Mouse (Mus musculus) midbrain, postnatal 0 days (tissue): ENCODE data around the gene Hus1. TPM values are rescaled to one million over a fixed set of nuclear protein-coding genes. Genes with fewer than 3 reads are reported as not detected.

Experiments
- ATAC-seq: fragments of 200-750 bp; cut with Nextera tagmentation; 2 replicates; pipeline ENCODE4 v1.8.0; 2017; ENCODE audit warnings: moderate number of reproducible peaks, mild to moderate bottlenecking, moderate TSS enrichment, moderate library complexity; ENCODE audit not compliant: low FRiP score
- DNase-seq: peaks from one replicate; pipeline ENCODE4 v3.0.0-alpha.2; 2015; ENCODE audit warnings: low spot score
- H3K27ac ChIP-seq: fragments of 300-500 bp; sonication (generic); 2 replicates; pipeline ENCODE4 v1.5.1; 2014; ENCODE audit warnings: low read depth, mild to moderate bottlenecking, low read length, mixed read lengths
- H3K27me3 ChIP-seq: fragments of 300-500 bp; sonication (generic); 2 replicates; pipeline ENCODE4 v1.6.1; 2014; ENCODE audit warnings: low read length, control low read depth, mixed read lengths; ENCODE audit not compliant: insufficient read depth
- H3K36me3 ChIP-seq: fragments of 300-500 bp; sonication (generic); 2 replicates; pipeline ENCODE4 v1.6.1; 2014; ENCODE audit warnings: low read length, control low read depth, mixed read lengths; ENCODE audit not compliant: insufficient read depth
- H3K4me1 ChIP-seq: fragments of 300-500 bp; sonication (generic); 2 replicates; pipeline ENCODE4 v1.6.1; 2014; ENCODE audit warnings: mild to moderate bottlenecking, control low read depth, antibody characterized with exemption, low read length, mixed read lengths; ENCODE audit not compliant: insufficient read depth
- H3K4me2 ChIP-seq: fragments of 300-500 bp; sonication (generic); 2 replicates; pipeline ENCODE4 v1.6.1; 2014; ENCODE audit warnings: low read depth, mild to moderate bottlenecking, low read length, mixed read lengths; ENCODE audit not compliant: poor library complexity, severe bottlenecking
- H3K4me3 ChIP-seq: fragments of 300-500 bp; sonication (generic); 2 replicates; pipeline ENCODE4 v1.5.1; 2014; ENCODE audit warnings: low read depth, mild to moderate bottlenecking, low read length, moderate library complexity
- H3K9ac ChIP-seq: fragments of 300-500 bp; sonication (generic); replicated peaks from 2 replicates; pipeline ENCODE4 v1.6.1; 2014; ENCODE audit warnings: mild to moderate bottlenecking, low read length, moderate library complexity, mixed read lengths; ENCODE audit not compliant: poor library complexity, severe bottlenecking
- H3K9me3 ChIP-seq: fragments of 300-500 bp; sonication (generic); 2 replicates; pipeline ENCODE4 v1.6.1; 2016; ENCODE audit warnings: low read length, control low read depth
- CTCF ChIP-seq: IDR thresholded peaks from 2 replicates; pipeline ENCODE4 v1.5.1; 2016; ENCODE audit warnings: antibody characterized with exemption, mild to moderate bottlenecking
- WGBS: fragments of 180-500 bp; shearing (Covaris S2); extraction: QIAGEN DNeasy Blood & Tissue Kit; methylation state at CpG from one replicate; pipeline ENCODE4 v1.1.7; 2014; 5-methylcytosine and 5-hydroxymethylcytosine counted together
- polyA plus RNA-seq: library from polyadenylated mRNA; unstranded; fragments of >200 nt; fragmentation: Nextera tagmentation; extraction: Ambion mirVana; gene quantifications from 2 replicates; pipeline ENCODE4 v1.2.1, GENCODE M21; 2015
- total RNA-seq: library from RNA; depleted of rRNA; stranded (reverse); fragments of >200 nt; gene quantifications from 2 replicates; pipeline ENCODE4 v1.2.3, GENCODE M21; 2014

Hus1 gene
- total and polyA plus RNA-seq, 2 experiments from 2014 or later, result 8.7 to 17.0 TPM

DNA sequence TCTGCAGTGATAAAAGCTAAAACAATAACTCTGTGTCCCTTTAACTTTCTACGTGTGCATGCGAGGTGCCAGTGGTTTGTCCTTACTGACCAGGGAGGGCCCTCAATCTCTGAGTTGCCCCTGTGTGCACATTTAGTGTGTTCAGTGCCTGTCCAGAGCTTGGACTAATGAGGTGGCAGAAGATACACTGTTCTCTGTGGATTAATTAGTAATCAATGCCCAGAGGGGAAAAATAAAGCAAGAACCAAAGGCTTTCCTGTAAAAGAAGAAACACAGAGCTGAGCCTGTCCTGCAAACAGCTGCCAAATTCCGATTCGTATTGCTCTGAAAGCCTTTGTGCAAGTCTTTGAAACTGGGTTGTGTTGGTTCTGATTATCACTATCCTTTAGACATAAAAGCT lies 39.2 kb upstream of the Hus1 start:
- H3K36me3 ChIP-seq, result no peaks in the 10 kb centered on the region
- ATAC-seq (no peak), DNase-seq (no peak)
- no peaks in the 10 kb centered on the region for H3K9me3 ChIP-seq
- no peak overlapping the region for H3K27ac ChIP-seq
- 81% methylated on average over 4 of the region's 4 CpGs for WGBS
- peaks cover 3% of the 10 kb centered on the region; the same call in 1 of the 2 replicates for H3K4me1 ChIP-seq
- no peak overlapping the region for H3K4me2 ChIP-seq
- no peak overlapping the region for H3K4me3 ChIP-seq
- no peak for TF ChIP-seq CTCF
- peaks cover 9% of the 10 kb centered on the region; the same call in 1 of the 2 replicates for H3K27me3 ChIP-seq
- H3K9ac ChIP-seq, result no peak overlapping the region

DNA sequence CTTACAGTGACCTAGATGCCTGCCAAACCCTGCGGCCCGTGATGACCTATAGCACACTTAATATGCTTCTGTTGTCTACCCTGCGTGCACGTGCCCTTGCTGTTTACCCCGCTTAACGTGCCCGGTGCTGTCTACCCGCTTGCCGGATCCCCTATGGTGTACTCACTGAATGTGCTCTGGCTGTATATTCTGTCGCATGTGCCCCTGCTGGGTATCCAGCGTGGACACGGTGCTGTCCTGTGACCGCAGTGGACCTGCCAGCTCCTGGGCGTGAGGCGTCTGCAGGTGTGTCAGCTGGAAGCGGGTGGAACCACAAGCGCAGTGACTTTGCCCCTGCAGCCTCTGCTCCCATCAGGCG lies 37.7 kb upstream of the Hus1 start, which contains the start of gene Sun3:
Gene Sun3, minus strand, starts transcription at position 289 of the 358 bp plus-strand sequence.
- WGBS, result under 1% methylated on average over 18 of the region's 18 CpGs
- DNase-seq, result no peak
- peak; percentile 53 for ATAC-seq

GRCm38 (mm10) chr11:9048011-9048702 lies 37.2 kb upstream of the Hus1 start, which contains the start of gene Gm11992:
Gm11992 (plus strand) TSS chr11:9048594.
- H3K4me1 ChIP-seq, result peaks cover 3% of the 10 kb centered on the region; the same call in 1 of the 2 replicates
- H3K9ac ChIP-seq, result peak within 1 kb of the TSS; percentile 30; the same call in 1 of the 2 replicates
- peak within 1 kb of the TSS; percentile 42 for H3K4me3 ChIP-seq
- DNase-seq, result peak; percentile 93
- peak; percentile 100 for ATAC-seq
- H3K27me3 ChIP-seq, result peaks cover 9% of the 10 kb centered on the region; the same call in 1 of the 2 replicates
- no peak within 1 kb of the TSS for H3K27ac ChIP-seq
- WGBS, result 3% methylated on average over 21 of the region's 21 CpGs
- no peaks in the 10 kb centered on the region for H3K9me3 ChIP-seq
- peak within 1 kb of the TSS; percentile 98 for H3K4me2 ChIP-seq
- TF ChIP-seq CTCF, result no peak
- H3K36me3 ChIP-seq, result no peaks in the 10 kb centered on the region

More for the DNA sequence above, 37.7 kb upstream of the Hus1 start, which contains the start of gene Sun3:
- H3K4me1 ChIP-seq, result peaks cover 3% of the 10 kb centered on the region; the same call in 1 of the 2 replicates
- peaks cover 9% of the 10 kb centered on the region; the same call in 1 of the 2 replicates for H3K27me3 ChIP-seq
- H3K27ac ChIP-seq, result no peak within 1 kb of the TSS
- peak within 1 kb of the TSS; percentile 42 for H3K4me3 ChIP-seq
- 0 out of 2 replicates have a peak, but pooled peaks have one; percentile 5 for TF ChIP-seq CTCF
- peak within 1 kb of the TSS; percentile 30; the same call in 1 of the 2 replicates for H3K9ac ChIP-seq
- H3K4me2 ChIP-seq, result peak within 1 kb of the TSS; percentile 98
- H3K9me3 ChIP-seq, result no peaks in the 10 kb centered on the region
- no peaks in the 10 kb centered on the region for H3K36me3 ChIP-seq

- H3K27me3 ChIP-seq, result peaks cover 9% of the 10 kb centered on the region; the same call in 1 of the 2 replicates
- H3K4me2 ChIP-seq, result no peak overlapping the region
- H3K36me3 ChIP-seq, result no peaks in the 10 kb centered on the region
- H3K9ac ChIP-seq, result no peak overlapping the region
- TF ChIP-seq CTCF, result no peak
- H3K27ac ChIP-seq, result no peak overlapping the region
- no peak overlapping the region for H3K4me3 ChIP-seq
- DNase-seq (no peak), ATAC-seq (no peak)
- peaks cover 3% of the 10 kb centered on the region; the same call in 1 of the 2 replicates for H3K4me1 ChIP-seq
- H3K9me3 ChIP-seq, result no peaks in the 10 kb centered on the region
- 79% methylated on average over 5 of the region's 5 CpGs for WGBS
Observed at GRCm38 (mm10) chr11:9047044-9047443, 36.1 kb upstream of the Hus1 start.

- Histone ChIP-seq H3K36me3 (no peaks in the 10 kb centered on the region), H3K9ac (no peak overlapping the region), H3K27ac (no peak overlapping the region), H3K9me3 (no peaks in the 10 kb centered on the region), H3K4me3 (no peak overlapping the region), H3K27me3 (peaks cover 7% of the 10 kb centered on the region; the same call in 1 of the 2 replicates), H3K4me1 (peaks cover 3% of the 10 kb centered on the region; the same call in 1 of the 2 replicates), H3K4me2 (no peak overlapping the region)
- 93% methylated on average over 2 of the region's 2 CpGs for WGBS
- no peak for DNase-seq
- ATAC-seq, result no peak
- no peak for TF ChIP-seq CTCF
Observed at GRCm38 (mm10) chr11:9046546-9046945, 35.6 kb upstream of the Hus1 start.

- no peak overlapping the region for H3K4me2 ChIP-seq
- H3K4me1 ChIP-seq, result no peaks in the 10 kb centered on the region
- H3K36me3 ChIP-seq, result no peaks in the 10 kb centered on the region
- WGBS, result 89% methylated on average over 2 of the region's 2 CpGs
- no peak overlapping the region for H3K4me3 ChIP-seq
- no peaks in the 10 kb centered on the region for H3K9me3 ChIP-seq
- no peak overlapping the region for H3K27ac ChIP-seq
- no peak for TF ChIP-seq CTCF
- H3K9ac ChIP-seq, result no peak overlapping the region
- DNase-seq, result no peak
- no peaks in the 10 kb centered on the region for H3K27me3 ChIP-seq
- no peak for ATAC-seq
Observed at GRCm38 (mm10) chr11:9031530-9031929, 20.5 kb upstream of the Hus1 start.
